Mouse (Mus musculus) heart, adult 2 months (tissue): ENCODE measurements around the gene Apold1.

Experiments used
- CTCF ChIP-seq: fragments of 200-600 bp; IDR thresholded peaks from 2 replicates; pipeline ENCODE4 v1.8.1; 2022; ENCODE audit warnings: antibody characterized with exemption, mild to moderate bottlenecking, moderate library complexity
- EP300 ChIP-seq: fragments of 200-500 bp; IDR thresholded peaks from 2 replicates; pipeline ENCODE4 v1.6.1; 2011; ENCODE audit warnings: low read depth, low read length, control low read depth; ENCODE audit not compliant: insufficient read depth

GRCm38 (mm10) chr6:134961286-134961685, 20.2 kb upstream of the Apold1 start:
- TF ChIP-seq CTCF (no peak), EP300 (no peak)
